Mouse (Mus musculus) liver, adult 2 months (tissue): ENCODE results near the gene Thbs4.

Experiments
- CTCF ChIP-seq: fragments of 200-500 bp; IDR thresholded peaks from 2 replicates; pipeline ENCODE4 v1.5.1; 2011; ENCODE audit warnings: low read depth, low read length, control low read depth
- POLR2A ChIP-seq: fragments of 200-500 bp; IDR thresholded peaks from 2 replicates; pipeline ENCODE4 v1.6.1; 2011; ENCODE audit warnings: low read length, control low read depth; ENCODE audit not compliant: insufficient read depth; ENCODE audit errors: extremely low read depth

DNA sequence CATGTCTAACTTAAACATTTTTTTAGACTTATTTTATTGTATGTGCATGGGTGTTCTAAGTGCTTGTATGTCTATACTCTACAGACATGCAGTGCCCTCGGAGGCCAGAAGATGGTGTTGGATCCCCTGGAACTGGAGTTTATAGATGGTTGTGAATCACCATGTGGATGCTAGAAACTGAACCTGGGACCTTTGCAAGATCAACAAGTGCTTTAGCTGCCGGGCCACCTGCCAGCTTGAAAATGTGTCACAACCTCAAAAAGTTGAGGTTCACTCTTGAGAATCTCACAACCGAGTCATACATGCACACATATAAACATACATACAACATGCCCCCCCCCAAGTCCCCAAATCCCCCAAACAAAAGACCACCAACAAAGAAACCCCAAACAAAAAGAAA lies 54.8 kb downstream of the Thbs4 start:
- TF ChIP-seq CTCF (no peak), POLR2A (no peak)
